Mouse (Mus musculus): Measurements from ENCODE around the gene Irf5.

DNA sequence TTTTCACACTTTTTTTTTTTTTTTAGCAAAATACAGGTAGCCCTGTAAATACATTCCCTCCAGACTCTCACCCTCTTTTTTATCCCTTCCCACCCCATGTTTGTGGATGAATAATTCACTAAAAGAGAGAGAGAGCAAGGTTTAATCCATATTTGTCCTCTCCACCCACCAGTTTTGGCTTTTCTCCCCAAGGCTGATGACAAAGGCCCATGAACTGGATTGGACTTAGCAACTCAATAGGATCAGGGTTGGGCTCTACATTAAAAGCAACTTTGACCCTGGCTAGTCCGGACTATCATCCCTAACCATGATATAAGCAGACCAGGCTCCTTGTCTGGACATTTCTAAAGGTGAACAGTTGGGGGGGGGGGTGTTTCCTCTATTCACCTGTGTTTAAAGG is 14.5 kb downstream of the Irf5 start:
- no peak for TF ChIP-seq POLR2A (IDR thresholded peaks at IDR 0.05; ENCODE audit: low read depth, low read length)
- no peak for TF ChIP-seq CTCF (IDR thresholded peaks at IDR 0.05; ENCODE audit: extremely low read depth, insufficient read length, insufficient replicate concordance, low read depth, low read length)

Data from small intestine, adult 2 months (tissue).